Mouse (Mus musculus) adrenal gland, adult 18-20 months (tissue): ENCODE results near the gene Synm. TPM values are rescaled to one million over a fixed set of nuclear protein-coding genes. Genes with fewer than 3 reads are reported as not detected.

Source experiments
- DNase-seq, 2 experiments: peaks; one replicate each; pipeline ENCODE4 v3.0.0; 2021 to 2022; ENCODE audit warnings: low spot score in 2 of 2
- total RNA-seq, 2 experiments: library from RNA; stranded (reverse); gene quantifications; 1 replicate in 1 of 2; 2 replicates in 1 of 2; pipeline ENCODE4 v1.2.3; 2021

Gene Synm
- total RNA-seq, 2 experiments from 2014 or later: 10.6 to 16.3 TPM

- DNase-seq: no peak
These were observed 9.9 kb downstream of the Synm start for GRCm38 (mm10) chr7:67749441-67750239.

- DNase-seq: no peak
These were observed 11.7 kb downstream of the Synm start for GRCm38 (mm10) chr7:67747731-67748305.

GRCm38 (mm10) chr7:67741706-67742105 is 17.8 kb downstream of the Synm start:
- DNase-seq: no peak

DNA sequence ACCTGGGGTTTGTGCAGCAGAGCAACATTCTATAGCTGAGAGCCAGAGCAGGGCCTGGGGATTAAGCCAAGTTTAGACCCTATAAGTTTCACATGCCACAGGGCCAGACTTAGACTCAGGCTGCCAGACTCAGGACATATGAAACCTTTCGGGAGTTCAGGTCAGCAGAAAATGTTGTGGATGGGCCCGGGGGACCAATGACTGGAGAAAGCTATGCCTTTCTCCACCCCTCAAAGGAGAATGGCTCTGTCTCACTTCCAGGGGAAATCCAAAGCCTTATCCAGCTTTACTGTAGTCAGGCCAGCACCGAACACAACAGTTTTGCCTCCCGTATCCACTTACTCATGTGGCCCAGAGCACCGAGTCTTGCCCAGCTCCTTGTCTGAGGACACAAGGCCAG is 18.7 kb downstream of the Synm start:
- no peak for DNase-seq

DNA sequence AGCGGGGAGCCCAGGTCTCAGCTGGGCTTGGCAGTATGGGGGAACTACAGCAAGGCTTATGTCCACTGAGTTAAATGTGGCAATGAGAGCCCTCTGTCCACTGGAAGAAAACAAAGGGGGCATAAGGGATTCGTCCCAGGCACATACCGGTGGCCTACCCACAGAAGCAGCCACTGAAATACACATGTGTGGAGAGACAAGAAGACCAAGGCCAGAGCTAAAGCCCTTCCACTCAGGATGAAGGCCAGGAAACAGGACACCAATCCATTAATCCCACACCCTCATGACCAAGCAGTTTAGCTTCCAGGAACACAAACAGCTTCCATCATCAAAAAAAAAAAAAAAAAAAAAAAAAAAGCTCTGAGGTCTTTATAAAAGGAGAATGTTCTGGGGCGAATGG is 19.2 kb downstream of the Synm start:
- DNase-seq: no peak

- no peak for DNase-seq
These were observed 27.3 kb downstream of the Synm start for GRCm38 (mm10) chr7:67732276-67732675.

DNA sequence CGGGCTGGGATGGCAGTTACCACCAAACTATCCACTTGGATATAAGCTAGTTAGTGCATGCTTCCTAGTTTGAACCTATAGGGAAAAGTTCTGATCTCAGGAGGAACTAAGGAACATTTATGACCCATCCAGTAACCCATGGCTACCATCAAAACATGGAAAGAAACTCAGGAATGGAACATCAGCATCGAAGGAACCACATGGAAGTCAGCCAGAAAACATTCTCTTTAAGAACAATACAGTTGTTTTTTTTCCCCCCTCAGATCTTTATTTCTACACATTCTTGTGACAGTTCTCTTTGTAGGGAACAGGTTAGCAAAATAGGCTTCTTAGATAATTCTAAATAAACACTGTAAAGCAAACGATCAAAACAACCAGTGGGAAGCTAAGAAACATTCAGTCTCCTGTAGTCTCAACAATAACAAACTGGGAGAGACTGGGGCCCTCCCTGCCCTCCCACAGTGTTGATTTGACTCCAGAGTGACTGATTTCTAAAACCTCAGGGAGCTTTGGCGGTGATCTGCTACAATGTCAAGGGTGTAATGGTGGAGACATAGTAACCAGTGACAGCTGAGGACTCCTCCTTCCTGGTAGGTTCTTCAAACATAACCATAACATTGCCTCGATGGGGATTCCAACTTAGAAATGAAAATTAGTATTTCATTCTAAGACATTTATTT is 29.0 kb downstream of the Synm start:
- DNase-seq: no peak

DNA sequence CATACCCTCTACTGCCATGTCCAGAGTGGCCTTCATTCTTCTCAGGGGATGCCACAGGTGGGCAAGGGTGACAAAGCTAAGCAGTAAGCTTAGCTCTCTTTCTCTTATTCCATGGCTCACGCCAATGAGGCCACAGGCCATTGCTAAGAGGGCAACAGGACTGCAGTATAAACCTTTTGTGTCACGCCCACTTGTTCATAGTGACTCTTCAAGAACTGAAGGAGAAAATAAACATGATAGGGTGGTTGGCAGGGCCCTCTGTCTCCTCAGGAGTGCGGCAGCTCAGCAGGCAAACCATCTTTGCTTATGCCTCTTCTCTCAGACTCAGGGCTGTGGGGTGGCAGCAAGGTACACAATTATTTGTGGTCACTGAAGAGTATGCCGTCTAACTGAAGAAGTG is 30.7 kb downstream of the Synm start:
- no peak for DNase-seq

GRCm38 (mm10) chr7:67728203-67728602 is 31.3 kb downstream of the Synm start:
- no peak for DNase-seq

GRCm38 (mm10) chr7:67725016-67725415 is 34.5 kb downstream of the Synm start:
- DNase-seq: no peak

- DNase-seq: no peak
These were observed 35.0 kb downstream of the Synm start for GRCm38 (mm10) chr7:67724536-67724935.

DNA sequence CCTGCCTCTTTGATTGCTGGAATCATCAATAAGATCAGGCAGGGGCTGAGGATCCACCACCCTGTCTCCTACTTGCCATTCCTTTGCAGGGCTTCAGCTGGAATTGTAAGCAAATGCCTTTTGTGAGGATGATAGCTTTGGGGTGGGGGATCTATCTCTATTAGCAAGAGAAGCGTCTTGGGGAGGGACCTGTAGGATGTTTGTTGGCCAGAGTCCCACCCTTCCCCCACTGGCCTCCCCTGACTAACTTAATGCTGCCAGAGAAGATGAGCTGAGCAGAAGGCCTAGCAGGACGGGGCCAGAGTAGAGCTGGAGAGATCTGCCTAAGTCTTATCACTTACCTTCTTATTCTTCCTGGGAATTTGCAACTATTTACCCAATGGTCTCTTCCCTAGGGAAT is 37.4 kb downstream of the Synm start:
- DNase-seq: no peak

GRCm38 (mm10) chr7:67718804-67719203 is 40.7 kb downstream of the Synm start:
- DNase-seq: no peak

GRCm38 (mm10) chr7:67717520-67717919 is 42.0 kb downstream of the Synm start:
- peak in 1 of 2 experiments; percentile 17 for DNase-seq

DNA sequence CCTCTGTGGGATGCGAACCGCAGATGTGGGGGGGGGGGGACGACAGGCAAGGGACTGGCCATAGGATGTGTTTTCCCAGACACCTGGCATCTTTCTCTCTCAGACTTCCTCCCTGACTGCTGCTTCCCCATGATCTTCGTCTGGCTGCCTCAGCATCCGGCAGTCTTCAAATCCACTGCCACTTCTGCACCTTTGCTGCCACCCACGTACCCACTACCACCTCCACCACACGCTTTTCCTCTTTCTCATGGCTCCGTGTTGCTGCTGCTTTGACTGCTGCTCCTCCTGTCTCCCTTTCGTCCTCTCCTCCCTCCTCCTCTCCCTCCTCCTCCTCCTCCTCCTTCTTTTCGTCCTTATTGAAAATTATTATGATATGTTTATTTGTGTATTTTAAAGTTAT is 42.6 kb downstream of the Synm start:
- no peak for DNase-seq

GRCm38 (mm10) chr7:67716213-67716878 is 43.2 kb downstream of the Synm start:
- no peak for DNase-seq

DNA sequence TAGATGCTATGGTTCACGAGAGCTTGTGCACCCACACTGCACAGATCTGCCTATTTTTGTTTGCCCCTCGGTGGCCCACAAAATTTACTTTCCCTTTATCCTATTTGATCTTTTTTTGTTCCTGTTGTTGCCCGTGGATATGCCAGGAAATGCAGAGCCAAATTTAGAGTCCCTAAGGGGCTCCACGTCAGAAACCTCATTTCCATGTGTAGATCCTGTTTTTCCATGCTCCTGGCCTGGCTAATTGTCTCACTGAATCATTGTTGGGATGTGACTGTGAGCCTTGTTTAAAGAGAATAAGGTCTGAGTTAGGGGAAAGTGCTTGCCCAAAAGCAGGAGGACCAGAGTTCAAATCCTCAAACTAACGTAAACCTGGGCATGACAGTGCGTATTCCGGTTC is 44.4 kb downstream of the Synm start:
- DNase-seq: no peak

DNA sequence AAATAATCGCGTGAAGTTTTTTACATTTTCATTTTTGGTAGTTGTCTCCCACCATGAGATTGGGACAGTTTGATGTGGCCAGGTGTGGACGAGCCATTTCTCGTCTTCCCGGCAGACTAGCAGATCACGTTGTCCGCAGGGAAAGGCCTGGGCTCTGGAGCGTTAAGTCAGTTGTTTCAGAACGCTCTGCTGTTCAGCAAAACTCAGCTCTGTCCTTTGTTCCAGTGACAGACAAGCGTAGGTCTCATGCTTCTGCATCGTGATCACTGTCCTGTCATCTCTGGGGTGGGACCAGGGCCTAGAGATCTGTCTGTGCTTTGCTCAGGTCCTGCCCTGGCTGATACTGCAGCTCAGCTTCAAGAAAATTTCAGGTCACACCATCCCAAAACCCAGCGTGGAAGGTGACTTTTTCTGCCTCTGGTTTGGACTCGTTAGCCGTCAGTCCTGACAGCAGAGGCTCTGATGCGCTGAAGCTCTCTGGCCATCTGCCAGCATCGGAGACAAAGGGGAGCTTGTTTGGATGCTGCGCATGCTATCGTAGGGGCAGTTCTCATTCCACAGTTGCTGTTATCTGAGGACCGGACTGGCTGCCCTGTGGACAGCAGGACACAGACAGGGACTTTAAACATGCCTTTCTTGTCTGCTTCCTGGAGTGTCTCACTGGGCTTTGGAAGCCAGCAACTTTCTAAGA is 45.6 kb downstream of the Synm start:
- no peak for DNase-seq

GRCm38 (mm10) chr7:67710216-67710615 is 49.3 kb downstream of the Synm start:
- DNase-seq: no peak

GRCm38 (mm10) chr7:67708160-67708559 is 51.4 kb downstream of the Synm start:
- DNase-seq: no peak

- DNase-seq: no peak
These were observed 58.2 kb downstream of the Synm start for GRCm38 (mm10) chr7:67701252-67701914.
